Mouse (Mus musculus): ENCODE data around the gene Emc1. TPM values are rescaled to one million over a fixed set of nuclear protein-coding genes. Genes with fewer than 3 reads are reported as not detected.

Gene Emc1
- polyA plus RNA-seq, 1 experiment from 2014 or later, result 18.0 TPM

- 86% methylated on average over 11 of the region's 11 CpGs for WGBS
These were observed 33.9 kb upstream of the Emc1 start for GRCm38 (mm10) chr4:139318449-139318848.

DNA sequence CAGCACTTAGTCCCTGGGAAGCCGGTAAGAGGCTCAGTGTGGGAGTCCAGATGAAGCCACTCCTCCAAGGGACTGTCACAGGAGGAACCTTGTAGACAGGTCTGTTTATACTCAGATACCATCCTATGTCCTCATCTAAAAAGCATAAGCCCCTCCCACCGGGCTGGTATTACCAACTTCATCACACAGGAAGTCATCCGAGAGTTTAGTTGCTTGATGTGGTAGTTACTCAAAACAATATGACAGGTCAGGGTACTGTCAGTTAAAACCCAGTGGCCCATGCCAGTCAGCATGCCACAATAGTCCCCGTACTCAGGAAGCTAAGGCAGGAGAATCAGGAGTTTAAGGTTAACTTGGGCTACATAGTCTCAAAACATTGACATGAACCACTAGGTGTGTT lies 32.6 kb upstream of the Emc1 start:
- H3K9ac ChIP-seq (ENCODE audit: low read depth, low read length), result no peak overlapping the region
- H3K4me3 ChIP-seq (ENCODE audit: low read length), result no peak overlapping the region
- 0 out of 2 replicates have a peak, but pooled peaks cover 8% of the 10 kb centered on the region for H3K36me3 ChIP-seq (ENCODE audit: control insufficient read depth, insufficient read depth, low read length)
- H3K27me3 ChIP-seq (replicated peaks; ENCODE audit: control insufficient read depth, insufficient read depth, low read length), result no peaks in the 10 kb centered on the region
- H3K4me1 ChIP-seq (ENCODE audit: control insufficient read depth, insufficient read depth, low read length), result no peaks in the 10 kb centered on the region
- no peak for ATAC-seq
- no peak overlapping the region for H3K4me2 ChIP-seq (ENCODE audit: low read depth, low read length)
- WGBS, result 90% methylated on average over 4 of the region's 4 CpGs
- H3K9me3 ChIP-seq (ENCODE audit: control insufficient read depth, low read length), result no peaks in the 10 kb centered on the region
- H3K27ac ChIP-seq (ENCODE audit: low read length), result no peak overlapping the region

More at GRCm38 (mm10) chr4:139318449-139318848, 33.9 kb upstream of the Emc1 start:
- Histone ChIP-seq H3K4me3 (ENCODE audit: low read length) (no peak overlapping the region), H3K27me3 (replicated peaks; ENCODE audit: control insufficient read depth, insufficient read depth, low read length) (no peaks in the 10 kb centered on the region), H3K9ac (ENCODE audit: low read depth, low read length) (no peak overlapping the region), H3K36me3 (ENCODE audit: control insufficient read depth, insufficient read depth, low read length) (peaks cover 8% of the 10 kb centered on the region; the same call in 1 of the 2 replicates), H3K4me1 (ENCODE audit: control insufficient read depth, insufficient read depth, low read length) (no peaks in the 10 kb centered on the region), H3K4me2 (ENCODE audit: low read depth, low read length) (no peak overlapping the region), H3K9me3 (ENCODE audit: control insufficient read depth, low read length) (no peaks in the 10 kb centered on the region), H3K27ac (ENCODE audit: low read length) (no peak overlapping the region)
- ATAC-seq, result no peak

GRCm38 (mm10) chr4:139330605-139331004 lies 21.8 kb upstream of the Emc1 start:
- Histone ChIP-seq H3K9ac (ENCODE audit: low read depth, low read length) (peak overlapping the region; percentile 17; the same call in 1 of the 2 replicates), H3K4me3 (ENCODE audit: low read length) (peak overlapping the region; percentile 30), H3K9me3 (ENCODE audit: control insufficient read depth, low read length) (no peaks in the 10 kb centered on the region), H3K36me3 (ENCODE audit: control insufficient read depth, insufficient read depth, low read length) (no peaks in the 10 kb centered on the region), H3K4me1 (ENCODE audit: control insufficient read depth, insufficient read depth, low read length) (no peaks in the 10 kb centered on the region), H3K27me3 (replicated peaks; ENCODE audit: control insufficient read depth, insufficient read depth, low read length) (no peaks in the 10 kb centered on the region), H3K27ac (ENCODE audit: low read length) (no peak overlapping the region), H3K4me2 (ENCODE audit: low read depth, low read length) (peak overlapping the region; percentile 41)
- WGBS, result 6% methylated on average over 10 of the region's 10 CpGs
- ATAC-seq, result peak; percentile 89

DNA sequence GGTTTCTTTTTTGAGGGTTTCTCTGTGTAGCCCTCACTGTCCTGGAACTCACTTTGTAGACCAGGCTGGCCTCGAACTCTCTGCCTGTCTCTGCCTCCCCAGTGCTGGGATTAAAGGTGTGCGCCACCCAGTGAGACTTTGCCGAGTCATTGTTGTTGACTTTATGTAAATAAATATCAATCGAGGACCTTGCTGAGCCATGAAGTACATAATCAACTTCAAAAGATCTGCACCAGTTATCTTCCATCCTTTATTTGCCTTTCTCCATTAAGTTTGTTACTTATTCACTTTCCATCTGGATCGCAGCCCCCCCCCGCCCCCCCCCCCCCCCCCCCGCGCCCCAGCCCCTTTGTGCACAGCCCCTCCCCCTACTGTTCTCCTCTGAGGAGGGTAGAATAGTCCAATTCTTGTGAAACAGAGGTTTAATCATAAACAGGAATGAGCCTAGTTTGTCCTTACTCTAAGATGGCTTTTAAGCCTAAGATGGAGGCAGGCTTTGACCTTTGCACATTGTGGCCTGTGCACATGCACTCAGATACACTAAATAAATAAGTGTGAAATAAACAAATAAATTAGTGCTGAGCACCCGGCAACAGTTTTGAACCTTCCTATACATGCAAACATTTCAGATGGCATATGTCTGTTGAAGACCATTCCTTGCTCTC lies 17.6 kb upstream of the Emc1 start:
- no peaks in the 10 kb centered on the region; the same call in 1 of the 2 replicates for H3K27me3 ChIP-seq (replicated peaks; ENCODE audit: control insufficient read depth, insufficient read depth, low read length)
- peak overlapping the region; percentile 7; the same call in 1 of the 2 replicates for H3K27ac ChIP-seq (ENCODE audit: low read length)
- no peak overlapping the region for H3K9ac ChIP-seq (ENCODE audit: low read depth, low read length)
- no peak overlapping the region for H3K4me3 ChIP-seq (ENCODE audit: low read length)
- H3K9me3 ChIP-seq (ENCODE audit: control insufficient read depth, low read length), result no peaks in the 10 kb centered on the region
- H3K36me3 ChIP-seq (ENCODE audit: control insufficient read depth, insufficient read depth, low read length), result no peaks in the 10 kb centered on the region
- H3K4me2 ChIP-seq (ENCODE audit: low read depth, low read length), result no peak overlapping the region
- 40% methylated on average over 7 of the region's 9 CpGs for WGBS
- peak; percentile 40; the same call in 1 of the 2 replicates for ATAC-seq
- H3K4me1 ChIP-seq (ENCODE audit: control insufficient read depth, insufficient read depth, low read length), result 0 out of 2 replicates have a peak, but pooled peaks cover 3% of the 10 kb centered on the region

DNA sequence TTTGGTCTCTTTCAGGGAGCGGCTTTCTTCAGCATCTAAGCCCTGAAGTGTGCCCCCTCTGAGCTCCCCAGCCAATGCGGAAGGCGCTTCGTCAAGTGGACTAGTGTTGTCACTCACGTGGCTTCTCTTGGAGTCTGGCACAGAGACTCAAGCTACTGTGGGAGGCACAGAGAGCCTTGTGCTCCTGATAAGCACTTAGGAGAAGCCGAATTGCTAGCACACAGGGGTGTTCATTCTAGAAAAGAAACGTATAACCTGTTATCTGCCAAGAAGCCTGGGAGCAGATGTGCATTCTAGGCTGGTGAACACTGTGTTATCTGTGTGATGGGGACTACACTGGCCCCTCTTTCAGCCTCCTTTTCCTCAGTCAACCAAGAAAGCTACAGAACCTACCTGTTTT lies 16.9 kb upstream of the Emc1 start:
- Histone ChIP-seq H3K36me3 (ENCODE audit: control insufficient read depth, insufficient read depth, low read length) (no peaks in the 10 kb centered on the region), H3K4me2 (ENCODE audit: low read depth, low read length) (no peak overlapping the region), H3K27ac (ENCODE audit: low read length) (peak overlapping the region; percentile 7; the same call in 1 of the 2 replicates), H3K4me3 (ENCODE audit: low read length) (no peak overlapping the region), H3K9ac (ENCODE audit: low read depth, low read length) (no peak overlapping the region), H3K9me3 (ENCODE audit: control insufficient read depth, low read length) (no peaks in the 10 kb centered on the region), H3K27me3 (replicated peaks; ENCODE audit: control insufficient read depth, insufficient read depth, low read length) (no peaks in the 10 kb centered on the region; the same call in 1 of the 2 replicates), H3K4me1 (ENCODE audit: control insufficient read depth, insufficient read depth, low read length) (0 out of 2 replicates have a peak, but pooled peaks cover 3% of the 10 kb centered on the region)
- peak; percentile 39 for ATAC-seq
- WGBS, result 42% methylated on average over 7 of the region's 7 CpGs

DNA sequence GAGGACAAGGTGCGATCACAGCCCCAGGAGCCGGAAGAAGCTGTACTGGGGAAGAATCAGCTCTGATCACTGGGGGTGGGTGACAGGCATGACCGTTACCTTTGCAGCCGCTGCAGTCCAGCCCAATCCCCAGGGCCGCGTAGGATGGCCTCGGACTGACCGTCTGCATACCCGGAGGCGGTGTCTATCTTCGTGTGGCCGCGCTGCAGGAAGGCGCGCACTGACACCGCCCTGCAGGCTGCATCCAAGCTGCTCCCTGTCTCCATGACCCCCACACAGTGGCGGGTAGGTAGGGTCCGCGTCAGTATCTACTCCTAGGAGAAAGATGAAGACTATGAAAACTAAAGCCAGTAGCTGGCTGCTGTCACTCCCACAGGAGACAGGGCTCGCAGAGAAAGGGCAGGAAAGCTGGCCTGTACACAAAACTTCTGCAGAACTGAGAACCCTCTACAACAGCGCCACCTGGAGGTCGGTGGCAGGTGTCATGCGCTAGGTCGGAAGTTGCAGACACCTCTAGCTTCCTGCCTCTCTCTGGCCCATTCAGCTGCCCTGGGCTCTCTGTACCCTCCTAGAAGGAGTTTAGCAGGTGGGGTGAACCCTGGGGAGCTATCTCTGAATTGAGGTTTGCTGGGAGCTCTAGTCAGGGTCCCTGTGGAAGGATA lies 15.4 kb upstream of the Emc1 start:
- H3K9ac ChIP-seq (ENCODE audit: low read depth, low read length), result peak overlapping the region; percentile 62
- H3K9me3 ChIP-seq (ENCODE audit: control insufficient read depth, low read length), result no peaks in the 10 kb centered on the region
- H3K27me3 ChIP-seq (replicated peaks; ENCODE audit: control insufficient read depth, insufficient read depth, low read length), result no peaks in the 10 kb centered on the region; the same call in 1 of the 2 replicates
- H3K4me3 ChIP-seq (ENCODE audit: low read length), result peak overlapping the region; percentile 33
- no peak overlapping the region for H3K27ac ChIP-seq (ENCODE audit: low read length)
- 19% methylated on average over 24 of the region's 24 CpGs for WGBS
- 0 out of 2 replicates have a peak, but pooled peaks cover 3% of the 10 kb centered on the region for H3K4me1 ChIP-seq (ENCODE audit: control insufficient read depth, insufficient read depth, low read length)
- peak; percentile 82 for ATAC-seq
- H3K4me2 ChIP-seq (ENCODE audit: low read depth, low read length), result peak overlapping the region; percentile 55
- no peaks in the 10 kb centered on the region for H3K36me3 ChIP-seq (ENCODE audit: control insufficient read depth, insufficient read depth, low read length)

DNA sequence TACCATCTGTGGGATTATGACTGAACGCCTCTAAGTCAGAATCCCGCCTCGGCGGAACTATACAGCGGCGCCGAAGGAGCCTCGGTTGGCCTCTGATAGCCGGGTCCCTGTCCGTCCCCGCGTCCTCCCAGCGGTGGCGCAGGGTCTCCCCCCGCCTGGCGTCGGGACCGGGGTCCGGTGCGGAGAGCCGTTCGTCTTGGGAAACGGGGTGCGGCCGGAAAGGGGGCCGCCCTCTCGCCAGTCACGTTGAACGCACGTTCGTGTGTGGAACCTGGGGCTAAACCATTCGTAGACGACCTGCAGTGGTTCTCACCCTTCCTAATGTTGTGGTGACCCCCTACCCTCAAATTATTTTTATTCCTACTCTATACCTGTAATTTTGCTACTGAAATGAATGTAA lies 14.2 kb upstream of the Emc1 start:
- Histone ChIP-seq H3K9ac (ENCODE audit: low read depth, low read length) (no peak overlapping the region), H3K36me3 (ENCODE audit: control insufficient read depth, insufficient read depth, low read length) (no peaks in the 10 kb centered on the region), H3K9me3 (ENCODE audit: control insufficient read depth, low read length) (no peaks in the 10 kb centered on the region), H3K27ac (ENCODE audit: low read length) (no peak overlapping the region), H3K4me1 (ENCODE audit: control insufficient read depth, insufficient read depth, low read length) (0 out of 2 replicates have a peak, but pooled peaks cover 3% of the 10 kb centered on the region), H3K4me3 (ENCODE audit: low read length) (no peak overlapping the region), H3K27me3 (replicated peaks; ENCODE audit: control insufficient read depth, insufficient read depth, low read length) (no peaks in the 10 kb centered on the region; the same call in 1 of the 2 replicates), H3K4me2 (ENCODE audit: low read depth, low read length) (no peak overlapping the region)
- 52% methylated on average over 33 of the region's 33 CpGs for WGBS
- ATAC-seq, result no peak

GRCm38 (mm10) chr4:139340835-139341234 lies 11.6 kb upstream of the Emc1 start:
- no peak for ATAC-seq
- Histone ChIP-seq H3K27me3 (replicated peaks; ENCODE audit: control insufficient read depth, insufficient read depth, low read length) (no peaks in the 10 kb centered on the region; the same call in 1 of the 2 replicates), H3K4me1 (ENCODE audit: control insufficient read depth, insufficient read depth, low read length) (0 out of 2 replicates have a peak, but pooled peaks cover 3% of the 10 kb centered on the region), H3K36me3 (ENCODE audit: control insufficient read depth, insufficient read depth, low read length) (no peaks in the 10 kb centered on the region), H3K27ac (ENCODE audit: low read length) (no peak overlapping the region), H3K4me2 (ENCODE audit: low read depth, low read length) (no peak overlapping the region), H3K9ac (ENCODE audit: low read depth, low read length) (no peak overlapping the region), H3K9me3 (ENCODE audit: control insufficient read depth, low read length) (no peaks in the 10 kb centered on the region), H3K4me3 (ENCODE audit: low read length) (no peak overlapping the region)
- WGBS, result 71% methylated on average over 4 of the region's 4 CpGs

GRCm38 (mm10) chr4:139341556-139342233 lies 10.7 kb upstream of the Emc1 start:
- H3K27ac ChIP-seq (ENCODE audit: low read length), result no peak overlapping the region
- no peaks in the 10 kb centered on the region for H3K36me3 ChIP-seq (ENCODE audit: control insufficient read depth, insufficient read depth, low read length)
- H3K9me3 ChIP-seq (ENCODE audit: control insufficient read depth, low read length), result no peaks in the 10 kb centered on the region
- WGBS, result 76% methylated on average over 7 of the region's 7 CpGs
- no peak overlapping the region for H3K4me3 ChIP-seq (ENCODE audit: low read length)
- H3K4me2 ChIP-seq (ENCODE audit: low read depth, low read length), result no peak overlapping the region
- H3K27me3 ChIP-seq (replicated peaks; ENCODE audit: control insufficient read depth, insufficient read depth, low read length), result no peaks in the 10 kb centered on the region; the same call in 1 of the 2 replicates
- H3K9ac ChIP-seq (ENCODE audit: low read depth, low read length), result no peak overlapping the region
- 0 out of 2 replicates have a peak, but pooled peaks cover 3% of the 10 kb centered on the region for H3K4me1 ChIP-seq (ENCODE audit: control insufficient read depth, insufficient read depth, low read length)
- ATAC-seq, result no peak
